Mouse (Mus musculus): ENCODE results near the gene Ckap5.

DNA sequence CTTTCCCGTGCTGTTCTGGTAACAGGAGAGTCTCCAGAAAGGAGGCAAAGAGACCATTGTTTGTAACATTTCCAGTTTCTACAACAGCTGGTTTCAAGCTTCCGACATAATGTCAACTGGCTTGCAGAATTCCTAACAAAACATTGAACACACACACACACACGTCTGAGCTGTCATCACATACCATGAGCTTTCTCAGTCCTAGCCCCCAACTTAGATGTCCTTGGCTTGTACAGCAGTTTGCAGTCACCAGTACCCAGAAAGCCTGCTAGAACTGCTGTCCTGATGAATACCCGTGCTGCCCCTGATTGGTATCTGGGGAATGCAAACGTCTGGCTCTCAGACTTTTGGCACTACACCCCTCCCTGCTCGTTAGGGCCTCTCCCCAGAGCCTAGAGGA, 129.3 kb downstream of the Ckap5 start:
- TF ChIP-seq POLR2A (IDR thresholded peaks at IDR 0.05; ENCODE audit: borderline replicate concordance, low read depth, low read length) = no peak
- TF ChIP-seq CTCF (IDR thresholded peaks at IDR 0.05; ENCODE audit: low read depth, low read length) = no peak

All from bone marrow macrophage, adult 2 months (primary cell).